Mouse (Mus musculus) cerebellum, adult (tissue): ENCODE data around the gene Xntrpc.

Source experiments
- ATAC-seq: cut with Nextera tagmentation; 2 replicates; pipeline ENCODE4 v1.9.2; 2017; ENCODE audit warnings: mild to moderate bottlenecking, moderate library complexity, mixed read lengths; ENCODE audit not compliant: insufficient number of reproducible peaks, low FRiP score, low TSS enrichment

The Xntrpc gene

GRCm38 (mm10) chr7:102080311-102080710, 14.8 kb downstream of the Xntrpc start:
- no peak for ATAC-seq

- ATAC-seq, result no peak
Measured at GRCm38 (mm10) chr7:102081784-102082183, 16.3 kb downstream of the Xntrpc start.

GRCm38 (mm10) chr7:102082816-102083215, 17.3 kb downstream of the Xntrpc start, which contains the start of gene Trpc2:
Gene Trpc2 (plus strand): TSS chr7:102083116.
- ATAC-seq, result no peak

- no peak for ATAC-seq
Measured at GRCm38 (mm10) chr7:102084041-102084696, 18.7 kb downstream of the Xntrpc start.

- ATAC-seq, result no peak
Measured at GRCm38 (mm10) chr7:102087336-102087735, 21.8 kb downstream of the Xntrpc start.

GRCm38 (mm10) chr7:102099760-102100661, 34.5 kb downstream of the Xntrpc start:
- no peak for ATAC-seq

GRCm38 (mm10) chr7:102100868-102101267, 35.4 kb downstream of the Xntrpc start:
- no peak for ATAC-seq

- no peak for ATAC-seq
Measured at GRCm38 (mm10) chr7:102101487-102101886, 36.0 kb downstream of the Xntrpc start, which contains the start of gene Art1. Gene Art1 (plus strand): TSS chr7:102101743.

- ATAC-seq, result no peak
Measured at GRCm38 (mm10) chr7:102102241-102102640, 36.7 kb downstream of the Xntrpc start.

GRCm38 (mm10) chr7:102102696-102103095, 37.2 kb downstream of the Xntrpc start:
- ATAC-seq, result no peak

- ATAC-seq, result no peak
Measured at GRCm38 (mm10) chr7:102103555-102103954, 38.0 kb downstream of the Xntrpc start.

GRCm38 (mm10) chr7:102104126-102104525, 38.6 kb downstream of the Xntrpc start:
- ATAC-seq, result no peak

GRCm38 (mm10) chr7:102106700-102107141, 41.2 kb downstream of the Xntrpc start:
- ATAC-seq, result no peak

GRCm38 (mm10) chr7:102108206-102108605, 42.7 kb downstream of the Xntrpc start:
- no peak for ATAC-seq

GRCm38 (mm10) chr7:102109171-102109570, 43.7 kb downstream of the Xntrpc start, which contains the start of gene Art5:
Gene Art5 (minus strand): TSS chr7:102109489.
- ATAC-seq, result no peak

- ATAC-seq, result no peak
Measured at GRCm38 (mm10) chr7:102109746-102110145, 44.2 kb downstream of the Xntrpc start.

- no peak for ATAC-seq
Measured at GRCm38 (mm10) chr7:102113151-102113729, 47.7 kb downstream of the Xntrpc start.

GRCm38 (mm10) chr7:102116579-102117331, 51.2 kb downstream of the Xntrpc start, which contains the start of gene Chrna10:
Gene Chrna10 (minus strand): TSS chr7:102116828.
- ATAC-seq, result no peak

GRCm38 (mm10) chr7:102117382-102117781, 51.9 kb downstream of the Xntrpc start:
- ATAC-seq, result no peak

GRCm38 (mm10) chr7:102120326-102120725, 54.8 kb downstream of the Xntrpc start:
- ATAC-seq, result no peak
